Comparison of ENCODE assay signal across 8 mouse cellular contexts in the genomic region with DNA sequence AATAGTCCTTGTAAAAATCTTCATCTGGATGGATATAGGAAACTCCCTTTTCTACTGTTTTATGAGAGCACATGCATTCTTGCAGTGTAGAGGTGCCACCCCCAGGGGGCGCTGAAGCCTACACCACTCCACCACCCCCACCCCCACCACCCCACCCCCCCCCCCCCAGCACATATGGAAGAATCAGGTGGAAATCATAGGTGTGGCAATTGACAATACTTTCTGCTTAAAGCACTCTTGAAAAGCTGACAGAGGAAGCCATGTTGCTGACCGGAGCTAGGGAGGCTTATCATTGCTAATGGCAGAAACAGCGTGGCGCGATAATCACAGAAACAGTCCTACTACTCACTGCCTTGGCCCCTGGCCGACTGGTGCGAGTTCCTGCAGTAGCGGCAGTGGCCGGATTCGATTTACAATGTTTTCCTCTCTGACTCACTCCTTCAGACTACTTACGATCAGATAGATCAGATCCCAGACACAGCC.
DNase-seq lines count a peak whose midpoint lies in the region; ATAC-seq and TF ChIP-seq lines count a peak whose summit lies in the region.

No protein-coding gene starts in this region.

- 52% methylated on average over 11 of the region's 11 CpGs for WGBS in cerebellum, adult 2 months
- WGBS in heart, embryonic 14.5 days, result 5% methylated on average over 11 of the region's 11 CpGs
- 26% methylated on average over 11 of the region's 11 CpGs for WGBS in limb, embryonic 13.5 days
- WGBS in stomach, embryonic 16.5 days, result 24% methylated on average over 11 of the region's 11 CpGs

- no peaks in the 10 kb centered on the region for H3K4me1 ChIP-seq in cerebellum, adult 2 months (ENCODE audit: control insufficient read depth, insufficient read depth, low read length)
- peaks cover 5 to 16% of the 10 kb centered on the region in 2 experiments for H3K4me1 ChIP-seq in heart, embryonic 14.5 days (ENCODE audit: control insufficient read depth in 2 of 2, insufficient read depth in 2 of 2, low read length in 2 of 2)
- H3K4me1 ChIP-seq in limb, embryonic 13.5 days, result peaks cover 30% of the 10 kb centered on the region
- H3K4me1 ChIP-seq in stomach, embryonic 16.5 days (ENCODE audit: control insufficient read depth, insufficient read depth, low read length), result peaks cover 4% of the 10 kb centered on the region; the same call in 1 of the 2 replicates

- no peak for DNase-seq in cerebellum, adult 2 months
- DNase-seq in cerebellum, adult 9-11 months, result no peak
- DNase-seq in urinary bladder, postnatal 25 days (ENCODE audit: low spot score), result peak; percentile 28
- DNase-seq in urinary bladder, postnatal 10 days (ENCODE audit: low spot score), result no peak

- no peaks in the 10 kb centered on the region for H3K36me3 ChIP-seq in heart, embryonic 14.5 days (ENCODE audit: control insufficient read depth, insufficient read depth, low read length)
- no peaks in the 10 kb centered on the region for H3K36me3 ChIP-seq in limb, embryonic 13.5 days
- H3K36me3 ChIP-seq in stomach, embryonic 16.5 days (ENCODE audit: control insufficient read depth, insufficient read depth, low read length), result no peaks in the 10 kb centered on the region

- ATAC-seq in heart, embryonic 14.5 days (ENCODE audit: insufficient number of reproducible peaks, insufficient read depth, low FRiP score, low read depth), result 0 out of 2 replicates have a peak, but pooled peaks have one; percentile 52
- ATAC-seq in limb, embryonic 13.5 days (ENCODE audit: low FRiP score, low read depth), result peak; percentile 12; the same call in 1 of the 2 replicates
- no peak for ATAC-seq in stomach, embryonic 16.5 days (ENCODE audit: insufficient read depth, low FRiP score)
- no peak for ATAC-seq in frontal cortex, adult (ENCODE audit: low TSS enrichment)

- no peaks in the 10 kb centered on the region for H3K27me3 ChIP-seq in cerebellum, adult 2 months (ENCODE audit: control insufficient read depth, insufficient read depth, low read length)
- no peaks in the 10 kb centered on the region for H3K27me3 ChIP-seq in heart, embryonic 14.5 days (ENCODE audit: control insufficient read depth, insufficient read depth, low read length)
- H3K27me3 ChIP-seq in limb, embryonic 13.5 days, result no peaks in the 10 kb centered on the region
- H3K27me3 ChIP-seq in stomach, embryonic 16.5 days (ENCODE audit: control insufficient read depth, insufficient read depth, low read length), result no peaks in the 10 kb centered on the region

- H3K9me3 ChIP-seq in heart, embryonic 14.5 days (ENCODE audit: control insufficient read depth, low read length), result no peaks in the 10 kb centered on the region
- H3K9me3 ChIP-seq in limb, embryonic 13.5 days, result no peaks in the 10 kb centered on the region
- no peaks in the 10 kb centered on the region for H3K9me3 ChIP-seq in stomach, embryonic 16.5 days (replicated peaks; ENCODE audit: control insufficient read depth, low read length)

- no peak overlapping the region for H3K27ac ChIP-seq in cerebellum, adult 2 months (ENCODE audit: insufficient read depth, low read length)
- H3K27ac ChIP-seq in heart, embryonic 14.5 days (replicated peaks in 1 of 2; ENCODE audit: control insufficient read depth in 1 of 2, insufficient read depth in 1 of 2, low read depth in 2 of 2, low read length in 2 of 2), result peak overlapping the region; percentile 17 to 20; a peak in 2 of 4 replicates
- no peak overlapping the region for H3K27ac ChIP-seq in limb, embryonic 13.5 days
- H3K27ac ChIP-seq in stomach, embryonic 16.5 days (ENCODE audit: low read length), result no peak overlapping the region

- TF ChIP-seq POLR2A in cerebellum, adult 2 months (IDR thresholded peaks at IDR 0.05; ENCODE audit: borderline replicate concordance, insufficient read depth, low read length), result no peak

- H3K4me3 ChIP-seq in cerebellum, adult 2 months (replicated peaks; ENCODE audit: insufficient read depth, low read depth, low read length), result no peak overlapping the region
- H3K4me3 ChIP-seq in heart, embryonic 14.5 days (ENCODE audit: control insufficient read depth in 1 of 2, insufficient read depth in 1 of 2, low read depth in 1 of 2, low read length in 2 of 2), result peak overlapping the region; percentile 21 to 25
- no peak overlapping the region for H3K4me3 ChIP-seq in limb, embryonic 13.5 days
- H3K4me3 ChIP-seq in stomach, embryonic 16.5 days (replicated peaks; ENCODE audit: low read length), result no peak overlapping the region

- peak; percentile 28; the same call in 1 of the 2 replicates for TF ChIP-seq CTCF in cerebellum, adult 2 months (IDR thresholded peaks at IDR 0.05; ENCODE audit: borderline replicate concordance, insufficient read depth, low read depth, low read length)

- H3K9ac ChIP-seq in heart, embryonic 14.5 days (ENCODE audit: low read length), result peak overlapping the region; percentile 47; the same call in 1 of the 2 replicates
- H3K9ac ChIP-seq in limb, embryonic 13.5 days, result no peak overlapping the region
- no peak overlapping the region for H3K9ac ChIP-seq in stomach, embryonic 16.5 days (ENCODE audit: low read length)

- peak overlapping the region; percentile 60 for H3K4me2 ChIP-seq in heart, embryonic 14.5 days (ENCODE audit: low read length)
- peak overlapping the region; percentile 51 for H3K4me2 ChIP-seq in limb, embryonic 13.5 days (replicated peaks)
- 0 out of 2 replicates have a peak overlapping the region, but pooled peaks have one; percentile 24 for H3K4me2 ChIP-seq in stomach, embryonic 16.5 days (ENCODE audit: low read depth, low read length)

Comparison
In these comparisons a context has a peak if more than half of its experiments do, and no peak if none do; other contexts are left out.
1. H3K27ac ChIP-seq: peak in heart, embryonic 14.5 days (2 of 2); none in cerebellum, adult 2 months (single experiment), limb, embryonic 13.5 days (single experiment) and stomach, embryonic 16.5 days (single experiment).
2. H3K4me3 ChIP-seq: peak in heart, embryonic 14.5 days (2 of 2); none in cerebellum, adult 2 months (single experiment), limb, embryonic 13.5 days (single experiment) and stomach, embryonic 16.5 days (single experiment).
3. ATAC-seq: peak in heart, embryonic 14.5 days (single experiment) and limb, embryonic 13.5 days (single experiment); none in stomach, embryonic 16.5 days (single experiment) and frontal cortex, adult (single experiment).
4. Peak in every context shown above with its lines, with median percentiles within 50 percentile points of each other: H3K4me2 ChIP-seq.